Mouse (Mus musculus) T-cell, adult 2 months (primary cell): Measurements from ENCODE around the gene Ndufb4.
A peak's percentile ranks its signal among the peaks of the same experiment; 100 is the strongest.
"Not testable (repeated sequence)": the region's sequence is repeated elsewhere in the genome, so short reads cannot be mapped to it uniquely, and the experiment has no call there.

Experiments
- DNase-seq: peaks from one replicate; pipeline ENCODE4 v3.0.0; 2022; ENCODE audit warnings: low spot score

Gene Ndufb4

DNA sequence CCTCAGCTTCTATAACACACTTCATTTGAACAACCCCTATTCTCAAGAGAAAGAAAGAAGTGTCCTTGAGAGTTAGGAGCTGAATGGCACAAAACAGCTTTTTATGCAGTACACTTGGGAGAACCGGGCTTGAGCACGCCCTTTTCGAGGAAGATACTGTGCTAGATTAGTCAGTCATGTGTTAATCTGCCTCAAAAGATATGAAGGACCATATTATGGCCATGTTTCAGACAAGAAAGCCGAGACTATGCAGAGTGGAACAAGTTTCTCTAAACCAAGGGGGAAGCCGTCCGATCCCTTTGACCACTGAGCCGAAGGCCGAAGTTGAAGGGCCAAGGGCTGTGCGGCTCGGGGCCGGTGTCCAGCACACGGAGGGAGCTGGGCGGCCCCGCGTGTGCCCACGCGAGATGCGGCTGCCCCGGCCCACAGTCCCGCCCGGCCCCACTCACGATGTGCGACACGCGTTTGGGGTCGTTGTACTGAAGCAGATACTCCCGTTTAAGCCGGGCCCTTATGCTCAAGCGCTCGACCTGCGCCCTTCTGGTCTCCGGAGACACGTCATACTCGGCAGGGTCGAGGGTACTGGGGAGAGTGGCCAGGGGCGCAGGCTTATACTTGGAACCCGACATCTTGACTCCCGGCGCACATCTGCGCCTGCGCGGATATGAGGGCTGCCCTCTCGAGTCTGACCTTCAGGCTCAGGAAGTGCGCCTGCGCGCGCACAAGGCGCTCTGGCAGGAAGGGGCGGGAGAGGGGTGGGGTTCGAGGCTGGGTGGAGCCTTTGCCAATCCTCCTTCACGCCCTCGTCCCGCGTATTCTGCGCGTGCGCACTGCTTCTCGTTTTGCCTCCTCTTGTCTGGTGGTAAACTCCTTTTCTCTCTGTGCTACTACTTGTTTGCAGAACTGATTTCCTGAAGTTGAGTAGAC lies at the start of gene Ndufb4:
Gene Ndufb4 (minus strand): TSS at position 723 of the 927 bp plus-strand sequence.
- peak; percentile 95 for DNase-seq

DNA sequence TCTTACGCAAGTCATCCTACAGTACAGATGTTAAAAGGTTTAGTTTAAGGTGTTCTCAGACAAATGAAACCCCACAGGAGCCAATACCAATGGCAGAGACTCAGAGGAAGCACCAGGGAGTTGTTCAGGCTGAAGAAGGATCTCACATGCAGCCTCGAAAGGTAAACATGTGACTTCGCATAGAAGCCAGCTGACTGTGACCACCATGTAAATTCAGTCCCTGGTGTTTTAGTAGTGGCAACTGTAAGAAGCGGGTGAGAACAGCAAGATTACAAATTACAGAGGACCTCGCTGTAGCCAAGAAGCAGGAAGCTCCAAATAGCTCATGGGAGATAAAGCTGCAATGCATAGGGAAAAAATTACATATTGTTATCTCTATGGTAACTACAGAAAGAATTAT lies 49.6 kb upstream of the Ndufb4 start:
- no peak for DNase-seq

DNA sequence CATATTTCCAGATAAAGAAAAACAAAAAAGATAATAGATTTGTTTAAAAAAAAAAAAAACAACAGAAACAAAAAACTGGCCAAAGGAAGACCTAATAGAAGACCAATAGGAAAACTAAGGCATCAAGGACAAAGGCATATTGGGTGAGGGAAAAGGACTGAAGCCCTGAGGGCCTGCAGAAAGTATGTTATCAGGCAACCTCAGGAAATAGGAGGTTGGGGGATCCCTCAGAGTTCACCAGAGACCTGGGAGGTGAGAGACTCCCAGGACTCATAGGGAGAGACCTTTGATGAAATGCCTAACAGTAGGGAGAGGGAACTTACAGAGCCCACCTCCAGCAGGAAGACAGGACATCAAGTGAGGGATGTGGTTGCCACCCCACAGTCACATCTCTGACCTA lies 45.8 kb upstream of the Ndufb4 start:
- DNase-seq, result not testable (repeated sequence)

DNA sequence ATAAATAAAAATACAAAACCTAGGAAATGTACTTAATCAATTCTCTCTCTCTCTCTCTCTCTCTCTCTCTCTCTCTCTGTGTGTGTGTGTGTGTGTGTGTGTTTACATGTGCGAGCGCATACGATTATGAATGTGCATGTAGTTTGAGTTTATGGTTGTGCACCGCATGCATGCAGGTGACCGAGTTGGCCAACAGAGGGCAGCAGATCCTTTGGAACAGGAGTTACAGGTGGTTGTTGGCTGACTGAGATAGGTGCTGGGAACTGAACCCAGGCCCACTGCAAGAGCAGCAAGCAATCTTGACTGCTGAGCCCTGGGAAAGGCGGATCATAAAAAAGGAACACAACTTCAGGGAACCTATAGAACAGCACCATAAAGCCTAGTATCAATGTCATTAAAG lies 44.5 kb upstream of the Ndufb4 start:
- no peak for DNase-seq

DNA sequence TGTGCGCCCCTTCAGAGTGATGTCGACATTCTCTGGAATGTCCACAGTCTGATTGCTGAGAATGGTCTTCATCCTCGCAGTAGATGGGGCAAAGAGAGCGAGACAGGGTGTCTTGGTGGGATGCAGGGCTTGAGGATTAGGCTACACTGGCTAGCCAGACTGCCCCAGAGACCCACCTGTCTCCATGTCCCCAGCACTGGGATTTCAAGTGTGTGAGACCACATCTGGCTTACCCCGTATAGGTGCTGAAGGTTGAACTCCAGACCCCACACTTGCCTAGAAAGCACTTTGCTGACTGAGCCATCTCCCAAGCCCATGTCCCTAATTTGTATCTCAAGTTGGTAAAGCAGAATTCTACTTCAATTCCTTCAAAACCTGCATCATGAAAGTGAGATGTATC lies 43.0 kb upstream of the Ndufb4 start:
- no peak for DNase-seq

DNA sequence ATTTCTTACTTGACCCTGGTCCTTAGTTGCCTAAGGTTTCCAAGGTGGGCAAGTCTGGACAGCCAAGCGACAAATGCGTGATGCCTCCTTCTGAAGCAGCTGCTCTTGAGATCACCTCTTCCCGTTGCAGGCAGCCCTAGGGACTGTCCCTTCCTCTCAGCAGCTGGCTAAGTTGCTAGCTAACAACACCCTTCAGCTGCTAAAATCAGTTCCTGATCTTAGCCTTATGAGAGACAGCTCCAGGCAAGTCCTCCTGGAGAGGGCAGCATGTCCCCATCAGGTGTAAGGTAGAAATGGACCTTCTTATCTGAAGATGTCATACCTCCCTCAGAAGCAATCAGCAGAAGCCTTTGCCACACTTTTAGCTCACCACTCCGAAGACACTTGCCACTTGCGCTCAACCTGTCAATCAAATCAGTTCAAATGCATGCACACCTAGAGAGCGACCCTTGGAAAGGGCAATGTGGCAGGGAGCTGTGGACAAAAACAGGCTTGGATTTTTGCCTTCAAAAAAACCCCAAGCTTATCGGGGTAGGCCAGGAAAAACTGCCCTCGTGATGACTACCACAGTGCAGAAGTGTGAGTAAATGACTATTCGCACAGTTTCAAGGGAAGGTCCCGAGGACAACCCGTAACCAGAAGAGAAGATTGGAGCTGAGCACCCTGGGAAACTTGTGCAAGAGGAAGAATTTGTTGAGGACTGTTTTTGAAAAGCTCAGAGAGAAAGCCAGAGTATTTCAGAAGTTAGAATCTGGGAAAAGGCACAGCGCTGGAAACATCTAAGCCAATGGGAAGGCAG lies 36.9 kb upstream of the Ndufb4 start:
- no peak for DNase-seq

DNA sequence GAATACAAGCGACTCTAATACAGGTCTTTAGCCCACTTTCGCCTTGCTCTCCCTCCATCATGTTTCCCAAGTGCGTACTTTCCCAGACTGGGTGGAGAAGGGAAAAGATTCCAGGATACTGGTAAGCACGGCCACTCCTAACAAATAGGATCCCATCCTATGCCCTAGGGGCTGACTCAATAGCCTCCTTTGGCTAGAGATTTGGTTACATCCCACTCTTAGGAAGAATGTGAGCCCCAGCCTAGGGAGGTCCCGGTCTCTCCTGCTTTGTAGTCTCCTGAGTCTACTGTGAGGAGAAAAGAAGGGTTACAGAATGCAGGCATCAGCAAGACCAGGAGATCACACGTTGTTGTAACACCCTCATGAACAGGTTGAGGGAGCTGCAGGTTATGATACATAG lies 36.2 kb upstream of the Ndufb4 start:
- DNase-seq, result no peak

DNA sequence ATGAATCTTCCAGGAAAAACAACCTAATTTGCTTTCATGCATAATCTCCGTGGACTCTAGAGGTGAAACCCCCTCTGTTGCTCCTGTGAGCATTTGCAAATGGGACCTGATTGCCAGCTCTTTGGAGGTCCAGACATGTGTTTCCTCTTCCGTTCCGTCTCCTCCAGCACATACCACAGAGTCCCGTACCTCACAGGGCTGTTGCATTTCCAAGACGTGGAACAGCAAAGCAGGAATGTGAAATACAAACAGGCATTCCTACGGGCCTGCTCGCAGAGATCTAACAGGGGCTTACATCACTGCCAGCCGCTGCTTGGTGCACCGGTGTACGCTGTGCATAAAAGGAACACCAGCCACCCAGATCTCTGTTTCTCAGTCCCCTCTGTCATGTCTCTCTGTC lies 35.7 kb upstream of the Ndufb4 start:
- no peak for DNase-seq

DNA sequence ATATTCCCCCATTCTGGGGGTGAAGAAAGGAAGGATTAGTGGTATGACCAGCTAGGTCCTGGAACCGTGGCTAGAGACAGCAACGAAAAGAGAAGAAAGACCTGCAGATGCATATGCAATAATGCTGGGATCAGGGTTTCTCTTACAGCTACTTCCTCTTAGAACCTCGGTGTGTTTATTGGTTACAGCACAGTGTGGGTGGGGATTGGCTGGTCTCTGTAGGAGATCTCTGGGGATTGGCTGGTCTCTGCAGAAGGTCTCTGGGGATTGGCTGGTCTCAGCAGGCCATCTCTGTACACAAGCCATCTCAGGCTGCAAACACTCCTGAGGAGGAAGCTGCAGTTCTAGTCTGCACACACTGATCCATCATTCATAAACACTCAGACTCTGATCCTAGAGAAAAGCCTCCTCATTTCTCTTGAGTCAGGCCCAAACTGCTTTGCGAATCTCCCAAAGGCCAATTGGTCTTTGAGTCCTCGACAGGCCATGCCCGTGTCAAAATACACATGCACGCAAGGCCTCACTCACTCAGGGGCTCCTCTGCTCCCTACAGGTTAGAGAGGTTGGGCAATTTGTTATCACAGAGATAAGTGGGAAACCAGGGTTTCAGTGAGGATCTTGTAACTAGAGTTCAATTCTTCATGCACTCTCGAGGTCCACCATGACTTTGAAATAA lies 35.1 kb upstream of the Ndufb4 start:
- no peak for DNase-seq

DNA sequence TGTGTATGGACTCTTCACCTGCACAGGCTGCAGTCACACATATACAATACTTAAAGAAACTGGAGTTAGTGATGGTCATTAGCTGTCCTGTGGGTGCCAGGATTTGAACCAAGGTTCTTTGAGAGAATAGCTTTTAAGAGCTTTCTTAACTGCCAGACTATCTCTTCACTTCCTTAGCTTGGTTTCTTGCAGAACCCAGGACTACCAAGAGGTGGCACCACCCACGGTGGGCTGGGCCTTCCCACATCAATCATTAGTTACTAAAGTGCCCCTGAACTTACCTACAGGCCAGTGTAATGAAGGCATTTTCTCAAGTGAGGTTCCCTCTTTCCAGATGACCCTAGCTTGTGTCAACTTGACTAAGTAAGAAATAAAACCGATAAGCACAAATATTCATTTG lies 33.9 kb upstream of the Ndufb4 start:
- no peak for DNase-seq

DNA sequence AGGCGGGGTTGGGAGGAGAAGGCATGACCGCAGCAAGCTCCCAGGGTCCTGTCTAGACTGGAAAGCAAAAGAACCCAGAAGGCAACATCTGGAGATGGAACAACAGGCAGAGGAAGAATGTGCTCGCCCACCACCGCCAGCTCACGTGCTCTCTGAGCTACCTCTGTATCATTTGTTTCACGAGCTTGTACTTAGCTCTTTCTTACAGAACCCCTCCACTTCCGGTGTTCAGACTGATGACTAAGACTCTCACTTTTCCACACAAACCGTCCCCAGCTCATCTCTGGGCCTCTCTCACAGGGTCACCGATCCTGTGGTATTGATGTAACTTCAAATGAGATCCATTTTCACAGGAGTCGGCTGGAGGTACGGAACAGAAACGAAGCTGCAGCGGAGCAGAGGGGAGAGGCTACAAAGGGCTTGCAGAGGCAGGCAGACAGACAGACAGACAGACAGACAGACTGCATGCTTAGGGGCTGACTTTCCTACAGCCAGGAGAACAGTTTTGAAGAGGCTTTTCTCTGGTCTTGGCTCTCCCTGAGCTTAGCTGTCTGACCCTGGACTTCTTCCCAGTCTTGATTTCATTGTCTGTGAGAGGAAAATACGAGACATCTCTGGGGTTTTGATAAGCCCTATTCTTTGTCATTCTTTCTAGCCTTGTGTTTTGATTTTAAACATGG lies 33.2 kb upstream of the Ndufb4 start:
- no peak for DNase-seq

DNA sequence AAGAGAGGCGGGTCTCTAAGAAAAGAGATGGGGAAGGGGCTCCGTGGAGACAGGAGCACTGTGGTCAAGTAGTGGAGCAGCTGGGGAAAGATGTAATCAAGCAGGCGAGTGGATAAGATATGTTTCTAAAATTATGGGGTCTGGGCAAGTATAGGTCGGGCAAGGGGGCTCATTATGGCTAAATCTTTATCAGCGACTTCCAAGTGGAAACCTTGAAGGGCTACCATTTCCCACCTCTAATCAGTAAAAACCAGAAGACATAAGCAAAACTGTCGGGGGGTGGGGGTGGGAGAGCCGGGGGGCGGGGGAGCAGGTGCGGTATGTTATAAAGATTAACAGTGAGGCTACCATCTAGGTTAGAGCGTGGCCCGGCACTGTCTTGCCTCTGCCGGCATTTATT lies 32.6 kb upstream of the Ndufb4 start:
- DNase-seq, result no peak

DNA sequence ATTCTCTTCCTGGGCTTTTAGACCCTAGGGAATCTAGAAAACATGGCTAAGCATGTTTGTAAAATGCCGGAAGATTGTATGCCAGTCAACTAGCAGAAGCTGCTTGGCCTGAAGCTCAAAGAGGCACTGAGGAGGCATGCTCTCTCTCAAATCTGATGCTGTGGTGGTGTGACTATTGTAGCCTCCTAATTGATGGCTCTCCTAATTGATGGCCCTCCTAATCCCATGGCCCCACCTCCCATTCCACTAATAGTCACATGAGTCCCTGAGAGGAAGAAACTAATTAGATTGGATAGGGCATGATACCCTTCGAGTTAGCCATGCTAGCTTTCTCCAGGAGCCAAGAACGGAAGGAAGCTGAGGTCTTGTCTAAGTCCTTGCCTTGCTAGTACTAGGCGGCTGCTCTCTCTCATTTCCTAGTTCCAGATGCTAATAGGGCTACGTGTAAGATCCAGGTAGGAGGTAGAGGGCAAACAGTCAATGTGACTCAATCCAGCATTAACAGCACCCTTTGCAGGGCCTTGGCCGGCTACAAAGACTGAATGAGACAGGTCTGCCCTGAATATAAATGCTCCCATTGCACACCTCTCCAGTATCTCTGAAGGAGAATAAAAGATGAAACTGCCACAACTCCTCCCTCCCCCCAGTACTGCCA lies 31.8 kb upstream of the Ndufb4 start:
- no peak for DNase-seq

DNA sequence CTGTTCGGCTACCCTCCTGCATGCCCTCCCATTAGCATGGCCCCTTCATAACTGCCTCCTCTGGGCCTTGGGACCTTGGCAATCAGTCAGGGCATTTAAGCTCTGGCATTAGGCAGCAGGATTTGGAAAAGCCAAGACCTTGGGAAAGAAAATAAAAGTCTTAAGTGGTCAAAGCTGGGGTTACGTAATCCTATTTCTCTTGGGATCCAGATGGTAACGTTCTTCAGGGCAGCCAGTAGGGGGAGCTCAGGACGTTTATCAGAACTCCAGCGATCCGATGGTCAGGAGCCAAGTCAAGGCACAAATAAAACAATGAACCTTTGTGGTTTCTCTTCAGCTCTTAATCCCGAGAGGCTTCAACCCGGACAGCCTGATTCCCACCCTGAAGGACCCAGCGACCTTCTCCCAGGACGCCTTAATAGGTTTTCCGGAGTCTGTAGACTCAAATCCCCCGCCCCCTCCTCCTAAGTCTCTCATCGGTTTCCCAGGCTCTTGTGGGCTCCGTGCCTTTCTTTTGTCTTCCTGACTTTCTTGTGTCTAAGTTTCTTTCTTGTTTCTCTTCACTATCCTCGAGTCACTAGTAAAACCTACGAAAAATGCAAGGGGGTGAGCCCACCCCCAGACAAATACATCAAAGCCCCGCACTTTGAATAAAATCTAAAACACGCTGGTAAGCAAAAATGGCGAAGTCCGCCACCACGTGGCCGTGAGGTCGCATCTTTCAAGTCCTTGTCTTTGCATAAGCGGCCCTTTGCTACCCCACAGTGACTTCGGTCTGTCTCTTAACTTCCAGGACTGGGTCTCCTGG lies 30.6 kb upstream of the Ndufb4 start:
- peak; percentile 62 for DNase-seq

DNA sequence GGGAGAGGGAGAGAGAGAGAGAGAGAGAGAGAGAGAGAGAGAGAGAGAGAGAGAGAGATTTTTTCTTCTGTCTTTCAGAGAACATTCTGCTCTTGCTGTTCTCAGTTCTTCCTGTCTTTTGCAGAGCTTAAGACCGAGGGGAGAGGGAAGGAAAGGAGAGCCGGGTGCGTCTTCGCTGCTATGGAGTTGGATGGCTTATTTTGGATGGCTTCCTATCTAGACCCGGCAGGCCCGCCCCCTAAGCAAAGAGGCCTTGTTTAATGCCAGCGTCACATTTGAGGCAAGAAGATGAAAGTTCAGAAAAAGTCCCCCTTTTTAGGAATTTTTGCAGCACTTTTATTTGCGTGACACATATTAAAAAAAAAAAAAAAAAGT lies 30.0 kb upstream of the Ndufb4 start:
- no peak for DNase-seq

DNA sequence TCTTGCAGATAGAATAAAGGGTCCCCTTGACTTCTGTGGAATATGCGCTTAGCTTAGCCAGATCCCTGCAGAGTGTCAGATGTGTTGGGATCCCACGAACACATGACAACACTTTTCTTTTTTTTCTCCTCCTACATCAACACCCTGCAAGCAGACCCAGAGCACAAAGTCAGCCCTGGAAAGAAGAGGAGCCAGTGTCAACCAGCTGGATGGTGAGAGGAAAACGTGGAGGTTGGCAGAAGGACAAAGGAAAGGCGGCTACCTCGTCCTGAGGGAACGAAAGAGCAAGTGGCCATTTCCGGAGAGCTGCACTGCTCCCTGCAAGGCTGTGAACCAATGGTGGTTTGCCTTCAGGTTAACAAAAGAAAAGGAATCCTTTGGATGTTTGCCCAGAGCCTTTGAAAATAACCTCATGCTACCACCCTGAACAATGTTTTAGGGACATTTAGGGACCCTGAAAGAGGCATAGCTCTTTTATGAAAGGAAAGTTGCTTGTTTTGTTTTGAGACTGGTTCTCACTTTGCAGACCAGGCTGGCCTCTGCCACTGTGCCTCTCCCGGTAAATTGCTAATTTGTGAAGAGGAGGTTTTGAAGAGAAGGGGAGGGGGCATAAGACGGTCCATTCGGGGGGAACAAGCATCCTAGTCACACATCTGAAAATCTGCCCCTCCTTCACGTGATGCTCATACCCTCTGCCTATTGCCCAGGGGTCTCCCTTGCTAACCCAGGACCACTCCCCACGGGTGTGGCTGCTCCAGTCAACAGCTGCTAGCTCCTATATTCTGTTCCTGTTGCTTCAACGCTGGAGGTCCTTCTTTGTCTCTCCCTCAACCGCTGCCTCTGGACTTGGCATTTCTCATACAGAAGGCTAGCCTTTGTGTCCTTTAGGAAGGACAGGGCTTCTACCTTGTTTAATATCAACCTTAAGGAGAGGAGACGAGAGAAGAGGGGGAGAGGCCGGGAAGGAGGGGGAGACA lies 29.2 kb upstream of the Ndufb4 start:
- DNase-seq, result no peak

DNA sequence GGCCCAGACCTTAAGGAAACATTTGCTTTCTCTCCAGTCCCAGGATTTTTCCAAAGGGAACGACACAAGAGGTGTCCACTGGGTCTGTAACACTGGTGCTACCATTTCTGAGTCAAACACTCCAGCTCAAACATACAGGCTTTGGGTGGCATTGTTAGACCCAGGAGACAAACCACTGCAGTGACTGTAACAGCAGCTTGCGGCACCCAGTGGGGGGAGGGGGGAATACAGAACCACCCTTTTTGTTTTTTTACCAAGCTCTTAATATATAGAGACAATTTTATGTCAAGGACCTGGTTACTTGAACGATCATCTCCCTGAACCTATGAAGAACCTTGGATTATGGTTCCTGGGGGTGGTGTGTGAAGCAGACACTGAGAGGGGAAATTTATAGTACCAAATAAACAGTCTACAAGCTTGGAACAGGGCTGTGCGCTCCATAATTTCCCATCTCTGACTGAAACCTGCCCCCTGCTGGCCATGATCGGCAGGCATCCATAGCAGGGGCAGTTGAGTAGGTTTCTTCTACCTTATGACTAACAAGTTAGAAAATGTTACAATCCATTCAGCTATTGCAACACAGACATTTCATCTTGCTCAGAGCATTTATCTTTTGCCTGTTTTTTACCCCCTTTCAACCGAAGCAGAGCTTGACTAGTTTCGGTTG lies 28.2 kb upstream of the Ndufb4 start:
- DNase-seq, result peak; percentile 47

DNA sequence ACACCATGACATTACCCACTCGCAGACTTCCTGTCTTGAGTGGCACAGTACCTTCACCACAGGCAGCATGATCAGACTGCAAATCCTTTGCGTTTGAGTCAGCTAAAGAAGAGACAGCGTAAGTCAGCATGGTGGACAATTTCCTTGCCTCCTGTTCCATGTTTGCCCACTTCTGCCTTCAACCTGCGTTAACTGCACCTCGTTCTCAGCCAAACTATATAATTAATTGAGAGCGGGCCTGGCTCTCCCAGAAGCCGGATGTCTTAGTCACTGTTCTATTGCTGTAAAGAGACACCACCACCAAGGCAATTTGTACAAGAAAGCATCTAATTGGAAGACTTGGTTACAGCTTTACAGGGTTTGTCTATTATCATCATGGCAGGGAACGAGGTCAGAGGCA lies 26.6 kb upstream of the Ndufb4 start:
- no peak for DNase-seq

DNA sequence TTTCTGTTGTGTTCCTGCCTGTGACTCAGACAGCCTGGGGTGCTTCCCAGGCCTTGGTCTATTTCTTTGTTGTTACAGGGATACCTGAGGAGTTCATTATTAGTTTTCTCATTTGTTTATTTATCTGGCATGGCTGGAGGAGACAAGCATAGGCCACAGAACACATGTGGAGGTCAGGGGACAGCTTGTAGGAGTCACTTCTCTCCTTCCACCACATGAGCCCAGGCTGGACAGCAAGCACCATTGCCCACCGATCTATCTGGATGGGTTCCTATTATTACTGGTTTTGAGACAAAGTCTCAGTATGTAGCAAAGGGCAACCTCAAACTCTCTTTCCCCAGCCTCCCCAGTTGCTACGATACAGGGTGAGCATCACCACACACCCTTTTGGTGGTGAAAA lies 26.0 kb upstream of the Ndufb4 start:
- DNase-seq, result no peak
